Mouse (Mus musculus): ENCODE measurements around the gene Magoh. TPM values are rescaled to one million over a fixed set of nuclear protein-coding genes. Genes with fewer than 3 reads are reported as not detected.

Magoh gene
- total and polyA plus RNA-seq, 3 experiments = 207 to 276 TPM; not detected in 1

- no peak for DNase-seq (ENCODE audit: low read depth, low spot score)
- no peaks in the 10 kb centered on the region for H3K27me3 ChIP-seq (ENCODE audit: control insufficient read depth in 1 of 2, insufficient read depth in 2 of 2, low read length in 2 of 2)
- no peak overlapping the region for H3K27ac ChIP-seq (ENCODE audit: control insufficient read depth, low read depth, low read length)
- no peaks in the 10 kb centered on the region for H3K9me3 ChIP-seq (replicated peaks; ENCODE audit: insufficient read depth, low read length)
- H3K4me3 ChIP-seq (ENCODE audit: control insufficient read depth in 1 of 2, insufficient read depth in 1 of 2, low read depth in 2 of 2, low read length in 2 of 2) = no peak overlapping the region
- H3K4me1 ChIP-seq (ENCODE audit: control insufficient read depth in 1 of 2, insufficient read depth in 2 of 2, low read length in 2 of 2) = no peaks in the 10 kb centered on the region
- H3K36me3 ChIP-seq (ENCODE audit: control insufficient read depth in 1 of 2, insufficient read depth in 2 of 2, low read length in 2 of 2) = peaks cover 0 to 6% of the 10 kb centered on the region in 2 experiments; a peak in 2 of 4 replicates
- TF ChIP-seq ELF1 (IDR thresholded peaks at IDR 0.05; ENCODE audit: low read depth, low read length) (no peak), TAL1 (IDR thresholded peaks at IDR 0.05; ENCODE audit: low read length) (no peak), ETS1 (IDR thresholded peaks at IDR 0.05; ENCODE audit: low read depth, low read length) (no peak), JUND (IDR thresholded peaks at IDR 0.05; ENCODE audit: low read depth, low read length) (no peak), MYC (IDR thresholded peaks at IDR 0.05; ENCODE audit: low read depth, low read length) (no peak), ZKSCAN1 (IDR thresholded peaks at IDR 0.05; ENCODE audit: low read depth, low read length) (no peak), SIN3A (IDR thresholded peaks at IDR 0.05; ENCODE audit: low read length) (no peak), UBTF (IDR thresholded peaks at IDR 0.05; ENCODE audit: borderline replicate concordance, insufficient read depth, low read depth, low read length) (no peak), NRF1 (IDR thresholded peaks at IDR 0.05; ENCODE audit: insufficient read depth, low read depth, low read length, poor library complexity, severe bottlenecking) (no peak), TCF12 (IDR thresholded peaks at IDR 0.05; ENCODE audit: low read depth, low read length) (no peak), MYB (IDR thresholded peaks at IDR 0.05; ENCODE audit: low read depth, low read length) (no peak), SMC3 (IDR thresholded peaks at IDR 0.05; ENCODE audit: low read depth, low read length) (no peak), RCOR1 (IDR thresholded peaks at IDR 0.05; ENCODE audit: low read depth, low read length) (no peak), EP300 (IDR thresholded peaks at IDR 0.05; ENCODE audit: low read depth in 1 of 2, low read length in 2 of 2) (no peak), MEF2A (IDR thresholded peaks at IDR 0.05; ENCODE audit: extremely low read depth, insufficient replicate concordance, low read depth, low read length, poor library complexity, severe bottlenecking) (no peak), MAX (IDR thresholded peaks at IDR 0.05; ENCODE audit: low read length) (no peak), MAZ (IDR thresholded peaks at IDR 0.05; ENCODE audit: low read depth, low read length) (no peak), POLR2AphosphoS5 (IDR thresholded peaks at IDR 0.05; ENCODE audit: borderline replicate concordance, low read depth, low read length) (no peak), HCFC1 (IDR thresholded peaks at IDR 0.05; ENCODE audit: low read depth, low read length) (no peak)
- no peak overlapping the region for H3K9ac ChIP-seq (ENCODE audit: control insufficient read depth, low read depth, low read length, poor library complexity, severe bottlenecking)
- H3K79me2 ChIP-seq (ENCODE audit: control insufficient read depth, insufficient read depth, low read length, poor library complexity) = no peaks in the 10 kb centered on the region
Measured at GRCm38 (mm10) chr4:107864866-107865265, 14.7 kb upstream of the Magoh start.

- no peak for DNase-seq (ENCODE audit: low read depth, low spot score)
- peaks cover 9% of the 10 kb centered on the region for H3K79me2 ChIP-seq (ENCODE audit: control insufficient read depth, insufficient read depth, low read length, poor library complexity)
- TF ChIP-seq USF1 (IDR thresholded peaks at IDR 0.05; ENCODE audit: low read depth, low read length) = no peak
- 0 out of 2 replicates have a peak, but pooled peaks have one; percentile 11 for TF ChIP-seq MAFK (IDR thresholded peaks at IDR 0.05; ENCODE audit: borderline replicate concordance, low read depth, low read length)
- TF ChIP-seq GABPA (IDR thresholded peaks at IDR 0.05; ENCODE audit: low read depth, low read length) = no peak
- H3K4me3 ChIP-seq (ENCODE audit: control insufficient read depth in 1 of 2, insufficient read depth in 1 of 2, low read depth in 2 of 2, low read length in 2 of 2) = no peak overlapping the region
- no peaks in the 10 kb centered on the region for H3K9me3 ChIP-seq (replicated peaks; ENCODE audit: insufficient read depth, low read length)
- peaks cover 0 to 10% of the 10 kb centered on the region in 2 experiments; a peak in 3 of 4 replicates for H3K4me1 ChIP-seq (ENCODE audit: control insufficient read depth in 1 of 2, insufficient read depth in 2 of 2, low read length in 2 of 2)
- H3K27ac ChIP-seq (ENCODE audit: control insufficient read depth, low read depth, low read length) = no peak overlapping the region
- H3K9ac ChIP-seq (ENCODE audit: control insufficient read depth, low read depth, low read length, poor library complexity, severe bottlenecking) = no peak overlapping the region
- H3K27me3 ChIP-seq (ENCODE audit: control insufficient read depth in 1 of 2, insufficient read depth in 2 of 2, low read length in 2 of 2) = no peaks in the 10 kb centered on the region
- peaks cover 6 to 9% of the 10 kb centered on the region in 2 experiments; a peak in 3 of 4 replicates for H3K36me3 ChIP-seq (ENCODE audit: control insufficient read depth in 1 of 2, insufficient read depth in 2 of 2, low read length in 2 of 2)
Measured at GRCm38 (mm10) chr4:107881631-107882030, 2.1 kb downstream of the Magoh start.

All from MEL (cell line).